Mouse (Mus musculus): ENCODE results near the gene Chia1.

DNA sequence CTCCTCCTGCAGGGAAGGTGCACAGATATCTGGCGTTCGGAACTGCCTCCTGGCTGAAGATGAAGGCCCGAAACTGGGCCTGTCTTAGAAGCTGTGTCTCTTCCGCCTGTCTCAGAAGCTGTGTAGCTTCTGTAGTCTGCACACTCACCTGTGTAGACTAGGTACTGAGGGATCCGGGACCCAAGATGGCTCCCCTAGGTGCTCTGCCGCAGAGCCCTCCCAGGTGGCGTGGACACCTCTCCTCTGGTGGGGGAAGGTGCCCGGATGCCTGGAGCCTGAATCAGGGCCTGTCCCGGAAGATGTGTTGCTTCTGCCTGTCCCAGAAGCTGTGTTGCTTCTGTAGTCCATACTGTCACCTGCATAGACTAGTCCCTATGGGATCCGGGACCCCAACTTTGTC, 31.1 kb downstream of the Chia1 start:
- TF ChIP-seq CTCF (IDR thresholded peaks at IDR 0.05 in 2 of 3, conservative IDR thresholded peaks at IDR 0.05 in 1 of 3; ENCODE audit: control insufficient read depth in 1 of 3, insufficient read depth in 1 of 3, low read depth in 2 of 3, low read length in 3 of 3, poor library complexity in 1 of 3, severe bottlenecking in 1 of 3) = no peak
- TF ChIP-seq HCFC1 (IDR thresholded peaks at IDR 0.05; ENCODE audit: low read depth, low read length) = no peak
- no peak for TF ChIP-seq POLR2A (IDR thresholded peaks at IDR 0.05; ENCODE audit: control insufficient read depth in 1 of 2, insufficient read depth in 1 of 2, low read depth in 1 of 2, low read length in 2 of 2, poor library complexity in 1 of 2)
- TF ChIP-seq EP300 (IDR thresholded peaks at IDR 0.05; ENCODE audit: low read depth in 1 of 2, low read length in 2 of 2) = no peak
- TF ChIP-seq ZMIZ1 (IDR thresholded peaks at IDR 0.05; ENCODE audit: low read depth, low read length) = no peak
- no peak for TF ChIP-seq CHD1 (IDR thresholded peaks at IDR 0.05; ENCODE audit: low read depth, low read length)
- TF ChIP-seq BHLHE40 (IDR thresholded peaks at IDR 0.05; ENCODE audit: borderline replicate concordance, low read depth, low read length) = no peak
- no peak for TF ChIP-seq ETS1 (IDR thresholded peaks at IDR 0.05; ENCODE audit: low read depth, low read length)
- no peak for TF ChIP-seq SMC3 (IDR thresholded peaks at IDR 0.05; ENCODE audit: low read depth, low read length)
- no peak for TF ChIP-seq ZNF384 (IDR thresholded peaks at IDR 0.05; ENCODE audit: low read depth, low read length)
- no peak for TF ChIP-seq RAD21 (IDR thresholded peaks at IDR 0.05; ENCODE audit: low read depth, low read length)
- no peak for TF ChIP-seq ZKSCAN1 (IDR thresholded peaks at IDR 0.05; ENCODE audit: low read depth, low read length)
- no peak for TF ChIP-seq RCOR1 (IDR thresholded peaks at IDR 0.05; ENCODE audit: low read depth, low read length)
